Mouse (Mus musculus) heart, postnatal 0 days (tissue): Measurements from ENCODE around the gene Gm8909. TPM values are rescaled to one million over a fixed set of nuclear protein-coding genes. Genes with fewer than 3 reads are reported as not detected.

Source experiments
- ATAC-seq: fragments of 200-750 bp; cut with Nextera tagmentation; 2 replicates; pipeline ENCODE4 v1.8.0; 2017; ENCODE audit warnings: low read depth, moderate number of reproducible peaks, moderate library complexity; ENCODE audit not compliant: insufficient read depth
- DNase-seq: peaks from one replicate; pipeline ENCODE4 v3.0.0-alpha.2; 2016; ENCODE audit warnings: low spot score
- H3K27ac ChIP-seq: fragments of 300-500 bp; sonication (generic); 2 replicates; pipeline ENCODE4 v1.5.1; 2014; ENCODE audit warnings: low read depth, mild to moderate bottlenecking
- H3K27me3 ChIP-seq: fragments of 300-500 bp; sonication (generic); 2 replicates; pipeline ENCODE4 v1.6.1; 2014; ENCODE audit warnings: low read length, mixed read lengths; ENCODE audit not compliant: control insufficient read depth, insufficient read depth
- H3K36me3 ChIP-seq: fragments of 300-500 bp; sonication (generic); replicated peaks from 2 replicates; pipeline ENCODE4 v1.6.1; 2014; ENCODE audit warnings: low read length, mixed read lengths; ENCODE audit not compliant: control insufficient read depth, insufficient read depth
- H3K4me1 ChIP-seq: fragments of 300-500 bp; sonication (generic); 2 replicates; pipeline ENCODE4 v1.6.1; 2014; ENCODE audit warnings: antibody characterized with exemption; ENCODE audit not compliant: control insufficient read depth, insufficient read depth
- H3K4me2 ChIP-seq: fragments of 300-500 bp; sonication (generic); 2 replicates; pipeline ENCODE4 v1.6.1; 2014; ENCODE audit warnings: low read depth, mild to moderate bottlenecking, low read length, moderate library complexity
- H3K4me3 ChIP-seq: fragments of 300-500 bp; sonication (generic); 2 replicates; pipeline ENCODE4 v1.5.1; 2014; ENCODE audit warnings: low read depth, low read length
- H3K9ac ChIP-seq: fragments of 300-500 bp; sonication (generic); replicated peaks from 2 replicates; pipeline ENCODE4 v1.6.1; 2014; ENCODE audit warnings: low read depth, low read length, mixed read lengths
- H3K9me3 ChIP-seq: fragments of 300-500 bp; sonication (generic); replicated peaks from 2 replicates; pipeline ENCODE4 v1.6.1; 2016; ENCODE audit warnings: low read length; ENCODE audit not compliant: control insufficient read depth
- CTCF ChIP-seq: IDR thresholded peaks from 2 replicates; pipeline ENCODE4 v1.5.1; 2016; ENCODE audit warnings: antibody characterized with exemption, control low read depth, low read depth
- EP300 ChIP-seq: IDR thresholded peaks from 2 replicates; pipeline ENCODE4 v1.6.1; 2016; ENCODE audit warnings: antibody characterized with exemption, low read depth
- WGBS: fragments of 180-500 bp; shearing (Covaris S2); extraction: QIAGEN DNeasy Blood & Tissue Kit; methylation state at CpG from one replicate; pipeline ENCODE4 v1.1.7; 2014; 5-methylcytosine and 5-hydroxymethylcytosine counted together
- polyA plus RNA-seq: library from polyadenylated mRNA; unstranded; fragments of >200 nt; fragmentation: Nextera tagmentation; extraction: Ambion mirVana; gene quantifications from 2 replicates; pipeline ENCODE4 v1.2.1, GENCODE M21; 2015
- total RNA-seq: library from RNA; depleted of rRNA; stranded (reverse); fragments of >200 nt; gene quantifications from 2 replicates; pipeline ENCODE4 v1.2.3, GENCODE M21; 2014; ENCODE audit warnings: low replicate concordance; rRNA removed

Gene Gm8909
- total RNA-seq (not detected in 2 replicates), polyA plus RNA-seq (not detected in 2 replicates)

DNA sequence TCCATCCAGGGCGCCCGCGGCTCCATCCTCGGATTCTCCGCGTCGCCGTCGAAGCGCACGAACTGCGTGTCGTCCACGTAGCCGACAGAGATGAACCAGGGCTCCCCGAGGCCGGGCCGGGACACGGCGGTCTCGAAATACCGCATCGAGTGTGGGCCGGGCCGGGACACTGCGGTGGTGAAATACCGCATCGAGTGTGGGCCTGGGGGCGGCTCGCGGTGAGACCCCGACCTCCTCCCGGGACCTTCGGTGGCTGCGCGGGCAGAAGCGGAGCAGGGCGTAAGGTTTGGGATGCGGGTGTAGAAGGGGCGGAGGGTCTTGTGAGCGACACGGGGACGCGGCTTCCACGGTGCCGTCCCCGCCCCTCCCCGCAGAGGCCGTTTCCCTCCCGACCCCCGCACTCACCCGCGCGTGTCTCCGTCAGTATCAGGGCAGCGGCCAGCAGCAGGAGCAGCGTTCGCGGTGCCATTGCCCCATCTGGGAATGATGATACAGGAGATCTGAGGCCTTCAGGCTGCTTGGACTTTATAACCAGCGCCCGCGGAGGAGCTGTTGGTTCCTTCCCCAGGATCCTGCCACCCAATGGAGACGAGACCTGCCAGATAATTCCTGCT, at the start of gene Gm8909:
Gm8909 (minus strand) TSS at position 499 of the 614 bp plus-strand sequence.
- TF ChIP-seq EP300 (no peak), CTCF (no peak)
- H3K27me3 ChIP-seq, result peaks cover 56% of the 10 kb centered on the region
- 1% methylated on average over 55 of the region's 63 CpGs for WGBS
- no peaks in the 10 kb centered on the region; the same call in 1 of the 2 replicates for H3K4me1 ChIP-seq
- H3K4me3 ChIP-seq, result peak within 1 kb of the TSS; percentile 48
- peak within 1 kb of the TSS; percentile 69 for H3K4me2 ChIP-seq
- no peak for DNase-seq
- H3K36me3 ChIP-seq, result no peaks in the 10 kb centered on the region
- no peaks in the 10 kb centered on the region for H3K9me3 ChIP-seq
- ATAC-seq, result no peak
- no peak within 1 kb of the TSS for H3K9ac ChIP-seq
- no peak within 1 kb of the TSS for H3K27ac ChIP-seq

DNA sequence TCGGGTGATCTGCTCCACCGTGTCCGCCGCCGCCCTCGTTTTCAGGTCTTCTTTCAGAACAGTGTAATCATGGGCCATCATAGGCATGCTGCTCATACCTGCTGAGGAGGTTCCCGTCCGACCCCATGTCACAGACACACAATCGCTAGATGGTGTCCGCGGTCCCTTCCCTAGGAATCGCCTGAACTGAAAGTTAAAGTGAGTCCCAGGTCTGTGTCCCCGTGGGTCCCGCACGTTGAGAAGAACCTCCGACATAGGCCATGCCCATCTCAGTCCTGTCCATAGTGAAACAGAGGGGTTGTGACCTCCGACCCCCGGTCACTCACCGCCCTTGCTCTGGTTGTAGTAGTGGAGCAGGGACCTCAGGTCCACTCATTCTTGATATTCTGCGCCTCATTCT, 47.2 kb upstream of the Gm8909 start:
- no peaks in the 10 kb centered on the region for H3K9me3 ChIP-seq
- peak overlapping the region; percentile 3; the same call in 1 of the 2 replicates for H3K4me2 ChIP-seq
- H3K4me3 ChIP-seq, result peak overlapping the region; percentile 25; the same call in 1 of the 2 replicates
- TF ChIP-seq CTCF (no peak), EP300 (no peak)
- WGBS, result 5% methylated on average over 20 of the region's 20 CpGs
- H3K4me1 ChIP-seq, result no peaks in the 10 kb centered on the region
- no peaks in the 10 kb centered on the region for H3K36me3 ChIP-seq
- ATAC-seq, result no peak
- H3K27ac ChIP-seq, result no peak overlapping the region
- no peak for DNase-seq
- H3K9ac ChIP-seq, result no peak overlapping the region
- peaks cover 51% of the 10 kb centered on the region for H3K27me3 ChIP-seq

DNA sequence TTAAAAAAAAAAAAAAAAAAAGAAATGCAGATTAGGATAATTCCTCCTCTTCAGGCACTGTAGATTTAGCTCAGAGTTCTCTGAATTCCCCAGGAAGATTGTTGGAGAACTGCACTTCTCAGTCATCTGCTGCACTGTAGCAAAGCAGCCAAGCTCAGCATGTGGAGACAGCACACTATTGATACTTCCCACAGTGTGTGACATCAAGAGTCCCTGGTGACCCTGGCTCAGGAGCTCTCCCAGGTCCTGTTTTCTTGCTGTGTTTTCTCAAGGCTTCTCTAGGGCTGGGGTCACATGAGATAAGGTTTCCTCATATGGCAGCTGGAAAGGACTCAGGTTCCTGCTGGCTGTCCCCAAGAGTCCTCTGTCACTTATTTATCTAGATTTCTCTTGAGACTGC, 38.5 kb upstream of the Gm8909 start:
- Histone ChIP-seq H3K9ac (no peak overlapping the region), H3K27ac (no peak overlapping the region), H3K27me3 (peaks cover 44% of the 10 kb centered on the region), H3K4me1 (peaks cover 8% of the 10 kb centered on the region; the same call in 1 of the 2 replicates), H3K9me3 (no peaks in the 10 kb centered on the region), H3K4me3 (no peak overlapping the region), H3K36me3 (no peaks in the 10 kb centered on the region), H3K4me2 (no peak overlapping the region)
- TF ChIP-seq CTCF (no peak), EP300 (no peak)
- DNase-seq (no peak), ATAC-seq (no peak)

DNA sequence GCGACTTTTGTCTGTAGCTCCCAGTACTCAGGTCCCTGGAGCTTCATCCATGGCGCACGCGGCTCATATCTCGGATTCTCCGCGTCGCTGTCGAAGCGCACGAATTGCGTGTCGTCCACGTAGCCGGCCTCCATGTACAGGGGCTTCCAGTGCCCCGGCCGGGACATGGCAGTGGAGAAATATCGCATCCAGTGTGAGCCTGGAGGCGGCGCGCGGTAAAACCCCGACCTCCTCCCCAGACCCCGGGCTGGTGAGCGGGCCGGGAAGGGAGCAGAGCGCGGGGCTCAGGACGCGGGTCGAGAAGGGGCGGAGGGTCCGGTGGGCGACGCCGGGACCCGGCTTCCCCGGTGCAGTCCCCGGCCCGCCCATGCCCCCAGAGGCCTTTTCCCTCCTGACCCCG, 37.5 kb upstream of the Gm8909 start:
- no peaks in the 10 kb centered on the region for H3K36me3 ChIP-seq
- H3K9ac ChIP-seq, result no peak overlapping the region
- peak overlapping the region; percentile 68 for H3K4me2 ChIP-seq
- DNase-seq (no peak), ATAC-seq (no peak)
- peaks cover 8% of the 10 kb centered on the region; the same call in 1 of the 2 replicates for H3K4me1 ChIP-seq
- H3K4me3 ChIP-seq, result peak overlapping the region; percentile 50
- no peak for TF ChIP-seq CTCF
- no peak for TF ChIP-seq EP300
- H3K27me3 ChIP-seq, result peaks cover 52% of the 10 kb centered on the region
- no peaks in the 10 kb centered on the region for H3K9me3 ChIP-seq
- WGBS, result under 1% methylated on average over 41 of the region's 41 CpGs
- no peak overlapping the region for H3K27ac ChIP-seq

DNA sequence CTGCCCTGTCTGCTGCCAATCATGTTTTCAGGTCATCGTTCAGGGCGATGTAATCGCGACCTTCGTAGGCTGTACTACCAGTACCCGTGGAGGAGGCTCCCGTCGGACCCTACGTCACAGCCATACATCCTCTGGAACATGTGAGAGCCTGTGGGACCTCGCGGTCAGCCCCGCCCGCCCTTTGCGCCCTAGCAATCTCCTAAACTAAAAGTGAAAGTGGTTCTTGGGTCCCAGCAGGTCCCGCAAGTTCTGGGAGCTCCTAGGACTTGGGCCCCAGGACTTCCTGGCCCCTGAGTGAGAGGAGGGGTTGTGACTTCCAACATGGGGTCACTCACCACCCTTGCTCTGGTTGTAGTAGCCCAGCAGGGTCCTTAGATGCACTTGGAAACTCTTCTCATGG, 37.1 kb upstream of the Gm8909 start:
- H3K4me3 ChIP-seq, result peak overlapping the region; percentile 50
- H3K4me1 ChIP-seq, result peaks cover 8% of the 10 kb centered on the region; the same call in 1 of the 2 replicates
- peak overlapping the region; percentile 68 for H3K4me2 ChIP-seq
- no peaks in the 10 kb centered on the region for H3K9me3 ChIP-seq
- ATAC-seq (no peak), DNase-seq (no peak)
- 2% methylated on average over 15 of the region's 15 CpGs for WGBS
- no peak for TF ChIP-seq CTCF
- TF ChIP-seq EP300, result no peak
- no peak overlapping the region for H3K27ac ChIP-seq
- no peak overlapping the region for H3K9ac ChIP-seq
- H3K27me3 ChIP-seq, result peaks cover 52% of the 10 kb centered on the region
- no peaks in the 10 kb centered on the region for H3K36me3 ChIP-seq

DNA sequence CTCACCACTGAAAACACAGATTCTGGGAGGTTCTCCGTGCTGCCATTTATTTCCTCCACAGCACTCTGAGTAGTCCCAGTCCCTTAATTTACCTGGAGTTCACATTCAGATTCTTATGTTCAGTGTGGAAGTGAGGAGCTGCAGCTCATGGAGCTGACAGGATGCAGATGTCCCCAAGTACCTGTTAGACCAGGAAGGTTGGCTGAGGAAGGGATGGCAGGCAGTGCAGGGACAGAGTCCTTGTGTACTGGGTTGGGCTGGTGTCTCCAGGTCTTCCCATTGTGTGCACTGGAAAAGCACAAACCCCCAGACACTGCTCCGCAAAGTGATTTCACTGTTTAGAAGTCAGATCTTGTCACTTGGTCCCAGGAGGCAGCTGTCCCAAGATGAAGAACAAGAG, 33.5 kb upstream of the Gm8909 start:
- ATAC-seq (no peak), DNase-seq (no peak)
- Histone ChIP-seq H3K27ac (no peak overlapping the region), H3K27me3 (peaks cover 55% of the 10 kb centered on the region), H3K4me1 (peaks cover 8% of the 10 kb centered on the region; the same call in 1 of the 2 replicates), H3K4me3 (no peak overlapping the region), H3K9me3 (no peaks in the 10 kb centered on the region), H3K36me3 (no peaks in the 10 kb centered on the region), H3K9ac (no peak overlapping the region), H3K4me2 (no peak overlapping the region)
- 70% methylated on average over 2 of the region's 2 CpGs for WGBS
- no peak for TF ChIP-seq CTCF
- TF ChIP-seq EP300, result no peak
